Mouse (Mus musculus) kidney, embryonic 14.5 days (tissue): ENCODE results near the gene 5430419D17Rik. TPM values are rescaled to one million over a fixed set of nuclear protein-coding genes. Genes with fewer than 3 reads are reported as not detected.

Source experiments
- ATAC-seq: fragments of 200-750 bp; cut with Nextera tagmentation; 2 replicates; pipeline ENCODE4 v1.8.0; 2017; ENCODE audit warnings: moderate number of reproducible peaks, mild to moderate bottlenecking, moderate TSS enrichment, moderate library complexity; ENCODE audit not compliant: low FRiP score, low TSS enrichment
- H3K27ac ChIP-seq: fragments of 300-500 bp; sonication (generic); 2 replicates; pipeline ENCODE4 v1.5.1; 2014; ENCODE audit warnings: low read depth, mild to moderate bottlenecking, low read length, moderate library complexity, mixed read lengths
- H3K27me3 ChIP-seq: fragments of 300-500 bp; sonication (generic); 2 replicates; pipeline ENCODE4 v1.6.1; 2014; ENCODE audit warnings: mild to moderate bottlenecking, low read length; ENCODE audit not compliant: control insufficient read depth, insufficient read depth
- H3K36me3 ChIP-seq: fragments of 300-500 bp; sonication (generic); 2 replicates; pipeline ENCODE4 v1.6.1; 2014; ENCODE audit warnings: low read length, mixed read lengths; ENCODE audit not compliant: control insufficient read depth, insufficient read depth
- H3K4me1 ChIP-seq: fragments of 300-500 bp; sonication (generic); 2 replicates; pipeline ENCODE4 v1.6.1; 2014; ENCODE audit warnings: low read length, mixed read lengths; ENCODE audit not compliant: control insufficient read depth, insufficient read depth
- H3K4me2 ChIP-seq: fragments of 300-500 bp; sonication (generic); replicated peaks from 2 replicates; pipeline ENCODE4 v1.6.1; 2014; ENCODE audit warnings: low read depth, mild to moderate bottlenecking, low read length
- H3K4me3 ChIP-seq: fragments of 300-500 bp; sonication (generic); 2 replicates; pipeline ENCODE4 v1.5.1; 2014; ENCODE audit warnings: mild to moderate bottlenecking, low read length
- H3K9ac ChIP-seq: fragments of 300-500 bp; sonication (generic); 2 replicates; pipeline ENCODE4 v1.6.1; 2014; ENCODE audit warnings: low read depth, mild to moderate bottlenecking, low read length, moderate library complexity
- H3K9me3 ChIP-seq: fragments of 300-500 bp; sonication (generic); 2 replicates; pipeline ENCODE4 v1.6.1; 2016; ENCODE audit warnings: low read length; ENCODE audit not compliant: control insufficient read depth
- WGBS: fragments of 180-500 bp; shearing (Covaris S2); extraction: QIAGEN DNeasy Blood & Tissue Kit; methylation state at CpG from one replicate; pipeline ENCODE4 v1.1.7; 2014; 5-methylcytosine and 5-hydroxymethylcytosine counted together
- polyA plus RNA-seq: library from polyadenylated mRNA; unstranded; fragments of >200 nt; fragmentation: Nextera tagmentation; extraction: Ambion mirVana; gene quantifications from 2 replicates; pipeline ENCODE4 v1.2.1, GENCODE M21; 2014

5430419D17Rik gene
- polyA plus RNA-seq, 1 experiment from 2014 or later = not detected

DNA sequence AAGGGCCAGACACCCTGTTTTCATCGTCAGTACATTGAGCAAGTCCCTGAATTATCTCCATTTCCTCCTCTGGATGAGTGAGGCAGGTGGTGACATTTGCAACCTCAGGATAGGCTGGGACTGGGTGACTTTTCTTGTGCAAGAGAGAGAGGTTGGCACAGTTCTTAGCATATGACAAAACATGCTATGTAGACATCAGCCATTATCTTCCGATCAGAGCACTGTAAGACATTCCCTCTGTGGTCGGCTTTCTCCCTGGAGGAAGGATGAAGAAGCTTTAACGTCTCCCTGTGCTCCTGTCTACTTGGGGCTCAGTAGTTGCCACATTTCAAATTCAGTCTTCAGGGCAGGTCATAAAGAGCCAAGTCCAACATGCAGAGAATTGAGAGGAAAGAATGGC lies 90.0 kb downstream of the 5430419D17Rik start:
- H3K9ac ChIP-seq = no peak overlapping the region
- no peak overlapping the region for H3K4me3 ChIP-seq
- no peak overlapping the region for H3K27ac ChIP-seq
- H3K4me1 ChIP-seq = no peaks in the 10 kb centered on the region
- H3K9me3 ChIP-seq = no peaks in the 10 kb centered on the region
- no peaks in the 10 kb centered on the region for H3K36me3 ChIP-seq
- WGBS = 85% methylated on average over 4 of the region's 4 CpGs
- no peak overlapping the region for H3K4me2 ChIP-seq
- ATAC-seq = no peak
- no peaks in the 10 kb centered on the region for H3K27me3 ChIP-seq

DNA sequence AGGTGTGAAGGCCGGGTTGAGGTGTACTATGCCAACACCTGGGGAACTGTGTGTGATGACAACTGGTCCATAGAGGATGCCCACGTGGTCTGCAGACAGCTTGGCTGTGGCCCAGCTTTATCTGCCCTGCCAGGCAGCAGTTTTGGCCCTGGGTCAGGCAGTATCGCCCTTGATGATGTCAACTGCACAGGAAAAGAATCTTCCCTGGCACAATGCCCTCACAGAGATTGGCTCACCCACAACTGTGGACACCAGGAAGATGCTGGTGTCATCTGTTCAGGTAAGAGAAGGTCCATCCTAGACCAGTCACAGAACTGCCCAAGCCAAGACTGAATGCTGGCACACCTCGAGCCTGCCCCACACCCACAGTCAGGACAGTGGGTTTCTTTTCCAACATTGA lies 91.6 kb downstream of the 5430419D17Rik start:
- ATAC-seq = no peak
- 79% methylated on average over 4 of the region's 4 CpGs for WGBS
- Histone ChIP-seq H3K27me3 (no peaks in the 10 kb centered on the region), H3K9ac (no peak overlapping the region), H3K9me3 (no peaks in the 10 kb centered on the region), H3K36me3 (no peaks in the 10 kb centered on the region), H3K4me1 (no peaks in the 10 kb centered on the region), H3K4me2 (no peak overlapping the region), H3K4me3 (no peak overlapping the region), H3K27ac (no peak overlapping the region)

DNA sequence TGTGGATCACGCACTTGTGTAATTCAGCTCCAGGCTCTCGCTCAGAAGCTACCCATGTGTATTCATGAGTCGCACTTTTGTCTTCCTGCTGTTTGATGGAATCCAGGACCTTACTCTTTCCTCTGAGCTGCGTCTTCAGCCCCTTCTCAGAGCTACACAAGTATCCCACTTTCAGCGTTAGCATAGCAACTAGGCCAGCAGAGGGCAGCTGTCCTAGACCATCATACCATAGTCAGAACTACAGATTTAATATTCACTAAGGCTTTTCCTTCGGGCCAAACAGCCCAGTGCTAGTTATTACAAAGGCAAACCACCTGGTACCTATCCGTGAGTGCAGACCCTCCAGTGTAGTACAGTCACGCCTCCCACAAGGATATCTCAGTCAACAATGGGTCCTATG lies 122.9 kb downstream of the 5430419D17Rik start:
- Histone ChIP-seq H3K4me1 (no peaks in the 10 kb centered on the region), H3K36me3 (no peaks in the 10 kb centered on the region), H3K27me3 (no peaks in the 10 kb centered on the region), H3K4me2 (no peak overlapping the region), H3K4me3 (no peak overlapping the region), H3K9ac (no peak overlapping the region), H3K9me3 (no peaks in the 10 kb centered on the region), H3K27ac (no peak overlapping the region)
- no peak for ATAC-seq
- 82% methylated on average over 8 of the region's 8 CpGs for WGBS

DNA sequence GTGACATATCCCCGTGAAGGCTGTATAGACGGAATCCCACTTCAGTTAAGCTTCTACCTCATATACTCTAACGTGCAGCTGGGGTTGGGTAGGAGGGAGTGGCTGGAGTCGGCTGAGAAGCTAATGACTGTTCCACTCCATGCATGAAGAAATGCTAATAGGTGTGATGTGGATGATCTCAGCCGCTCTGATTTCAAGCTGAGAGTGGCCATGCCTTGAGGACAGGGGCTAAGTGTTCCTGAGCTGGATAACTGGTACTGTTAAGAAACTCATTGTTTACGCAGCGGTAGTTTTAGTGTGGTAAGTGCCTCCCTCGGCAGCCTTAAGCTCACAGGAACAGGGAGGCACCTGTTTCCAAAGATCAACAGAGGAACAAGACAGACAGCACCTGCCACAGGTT lies 129.1 kb downstream of the 5430419D17Rik start:
- no peak for ATAC-seq
- no peaks in the 10 kb centered on the region for H3K4me1 ChIP-seq
- H3K27me3 ChIP-seq = no peaks in the 10 kb centered on the region
- H3K4me2 ChIP-seq = no peak overlapping the region
- no peak overlapping the region for H3K4me3 ChIP-seq
- H3K9ac ChIP-seq = no peak overlapping the region
- no peaks in the 10 kb centered on the region for H3K36me3 ChIP-seq
- no peak overlapping the region for H3K27ac ChIP-seq
- WGBS = 75% methylated on average over 8 of the region's 8 CpGs
- no peaks in the 10 kb centered on the region for H3K9me3 ChIP-seq

DNA sequence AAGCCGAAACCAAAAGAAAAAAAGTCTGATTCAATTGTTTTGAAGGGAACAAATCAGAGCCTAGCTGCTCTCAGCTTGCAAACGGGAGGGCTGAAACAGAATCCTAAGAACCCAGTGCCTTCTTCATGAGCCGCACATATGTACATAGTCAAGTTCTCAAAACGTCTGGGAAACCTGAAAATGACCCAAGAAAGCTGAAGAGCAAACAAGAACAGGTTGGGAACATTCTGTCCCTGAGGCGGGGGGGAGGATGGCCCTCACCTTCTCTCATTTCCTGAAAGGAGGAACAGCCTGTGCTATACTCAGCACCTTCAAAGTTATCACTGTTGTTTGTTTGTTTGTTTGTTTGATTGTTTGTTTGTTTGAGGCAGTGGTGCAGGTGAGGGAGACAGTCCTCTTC lies 132.5 kb downstream of the 5430419D17Rik start:
- Histone ChIP-seq H3K4me3 (no peak overlapping the region), H3K36me3 (no peaks in the 10 kb centered on the region), H3K4me1 (no peaks in the 10 kb centered on the region), H3K27me3 (no peaks in the 10 kb centered on the region), H3K4me2 (no peak overlapping the region), H3K9me3 (no peaks in the 10 kb centered on the region), H3K27ac (no peak overlapping the region), H3K9ac (no peak overlapping the region)
- whole genome bisulfite sequencing = 81% methylated on average over 5 of the region's 5 CpGs
- no peak for ATAC-seq

DNA sequence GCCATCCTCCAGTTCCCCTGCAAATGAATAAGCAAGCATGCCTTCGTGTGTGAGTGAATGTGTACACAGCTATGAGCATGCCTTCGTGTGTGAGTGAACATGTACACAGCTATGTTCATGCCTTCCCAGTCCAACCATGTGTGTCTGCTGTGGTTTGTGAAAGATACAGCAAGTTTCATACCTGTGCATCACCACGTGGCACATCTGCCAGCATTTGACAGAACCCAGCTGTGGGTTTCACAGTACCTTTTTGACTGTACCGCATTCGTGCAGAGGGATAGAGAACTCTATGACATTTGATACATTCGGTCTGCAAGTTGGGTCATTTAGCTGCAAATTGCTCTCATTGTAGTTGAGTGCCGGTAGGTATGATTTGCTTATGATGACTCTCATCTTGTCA lies 140.3 kb downstream of the 5430419D17Rik start:
- H3K36me3 ChIP-seq = no peaks in the 10 kb centered on the region
- no peaks in the 10 kb centered on the region for H3K9me3 ChIP-seq
- H3K4me1 ChIP-seq = no peaks in the 10 kb centered on the region
- H3K27me3 ChIP-seq = no peaks in the 10 kb centered on the region
- no peak overlapping the region for H3K27ac ChIP-seq
- ATAC-seq = no peak
- no peak overlapping the region for H3K4me3 ChIP-seq
- H3K4me2 ChIP-seq = no peak overlapping the region
- 77% methylated on average over 7 of the region's 7 CpGs for WGBS
- no peak overlapping the region for H3K9ac ChIP-seq

DNA sequence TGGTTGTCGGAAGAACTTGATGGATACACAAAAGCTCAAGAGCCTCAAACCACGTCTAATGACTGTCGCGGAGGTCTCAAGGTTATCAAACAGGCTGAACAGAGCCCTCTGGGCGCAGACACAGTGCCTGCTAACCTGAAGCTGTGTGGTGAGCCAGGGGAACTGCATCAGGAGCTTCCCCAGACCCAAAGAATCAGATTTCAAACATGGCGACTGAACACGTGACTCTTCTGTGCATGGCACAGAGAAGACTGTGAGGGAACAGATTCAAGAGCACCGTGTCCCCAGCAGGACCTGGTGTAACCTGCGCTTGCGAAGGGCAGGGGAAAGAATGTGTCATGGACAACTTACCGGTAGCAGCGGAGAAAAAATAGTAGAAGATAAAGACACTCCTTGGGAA lies 143.4 kb downstream of the 5430419D17Rik start:
- WGBS = 74% methylated on average over 12 of the region's 12 CpGs
- Histone ChIP-seq H3K27ac (no peak overlapping the region), H3K4me2 (no peak overlapping the region), H3K36me3 (no peaks in the 10 kb centered on the region), H3K9ac (no peak overlapping the region), H3K4me1 (no peaks in the 10 kb centered on the region), H3K9me3 (no peaks in the 10 kb centered on the region), H3K4me3 (no peak overlapping the region), H3K27me3 (no peaks in the 10 kb centered on the region)
- ATAC-seq = no peak

DNA sequence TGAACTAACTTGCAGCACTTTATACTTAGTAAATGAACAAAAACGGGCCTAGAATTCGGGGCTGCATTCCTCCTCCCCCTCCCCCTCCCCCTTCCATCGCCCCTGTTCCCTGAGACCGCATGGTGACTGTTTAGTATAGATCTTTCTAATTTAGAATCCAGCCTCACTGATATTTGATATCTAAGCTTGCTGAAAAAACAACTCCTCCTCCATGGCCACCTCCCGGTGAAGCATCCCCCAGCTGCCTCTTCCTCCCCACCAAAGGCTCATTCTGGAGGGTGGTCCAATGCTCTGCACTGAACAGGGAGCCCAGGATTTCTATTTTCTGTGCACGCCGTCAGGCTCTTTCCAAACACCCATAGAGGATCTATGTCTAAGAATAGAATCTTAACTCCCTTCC lies 144.1 kb downstream of the 5430419D17Rik start:
- Histone ChIP-seq H3K4me1 (no peaks in the 10 kb centered on the region), H3K4me3 (no peak overlapping the region), H3K9me3 (no peaks in the 10 kb centered on the region), H3K4me2 (no peak overlapping the region), H3K9ac (no peak overlapping the region), H3K27me3 (no peaks in the 10 kb centered on the region), H3K27ac (no peak overlapping the region), H3K36me3 (no peaks in the 10 kb centered on the region)
- ATAC-seq = peak; percentile 57
- WGBS = 46% methylated on average over 7 of the region's 7 CpGs

DNA sequence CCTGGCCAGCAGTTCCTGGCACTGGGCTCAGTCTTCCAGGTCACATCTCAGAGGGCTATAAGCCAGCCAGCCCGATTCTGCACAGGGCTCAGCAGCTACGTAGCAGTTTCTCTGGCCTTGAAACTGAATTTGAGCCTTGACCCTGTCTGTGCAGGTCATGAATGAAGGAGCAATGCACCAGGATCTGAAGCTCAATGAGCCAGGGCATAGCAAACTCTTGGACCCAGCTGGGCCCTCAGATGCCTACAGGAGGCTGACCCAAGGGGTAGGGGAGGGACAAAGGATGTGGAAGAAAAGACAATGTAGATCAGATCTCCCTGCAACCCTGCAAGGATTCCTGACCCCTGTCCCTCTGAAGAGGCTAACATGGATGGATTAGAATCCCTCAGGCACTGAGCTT lies 148.0 kb downstream of the 5430419D17Rik start, which contains the start of gene Cuzd1:
Gene Cuzd1, minus strand, starts transcription at position 101 of the 400 bp plus-strand sequence.
- H3K9ac ChIP-seq = no peak within 1 kb of the TSS
- H3K27me3 ChIP-seq = no peaks in the 10 kb centered on the region
- H3K4me1 ChIP-seq = no peaks in the 10 kb centered on the region
- ATAC-seq = no peak
- H3K4me3 ChIP-seq = no peak within 1 kb of the TSS
- no peak within 1 kb of the TSS for H3K27ac ChIP-seq
- H3K4me2 ChIP-seq = no peak within 1 kb of the TSS
- WGBS = 59% methylated on average over 2 of the region's 2 CpGs
- H3K36me3 ChIP-seq = no peaks in the 10 kb centered on the region
- H3K9me3 ChIP-seq = no peaks in the 10 kb centered on the region

DNA sequence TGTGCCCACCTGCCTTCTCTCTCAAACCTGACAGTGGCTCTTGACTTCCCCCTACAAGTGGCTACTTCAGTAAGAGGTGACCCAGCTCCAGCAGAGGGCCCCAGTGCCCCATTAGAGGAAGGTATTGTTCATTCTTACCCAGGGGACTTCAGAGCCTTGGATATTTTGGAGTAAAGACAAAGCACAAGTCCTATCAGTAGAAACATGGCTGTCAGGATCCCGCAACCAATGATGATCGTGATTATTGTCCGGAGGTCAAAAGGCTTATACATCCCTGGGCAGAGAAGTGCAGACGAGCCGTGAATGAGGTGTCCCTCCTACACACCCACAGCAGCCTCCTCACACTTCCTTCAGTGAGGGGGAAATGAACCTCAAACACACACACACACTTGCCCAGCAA lies 152.9 kb downstream of the 5430419D17Rik start:
- H3K4me3 ChIP-seq = no peak overlapping the region
- no peak overlapping the region for H3K27ac ChIP-seq
- no peak overlapping the region for H3K4me2 ChIP-seq
- no peak overlapping the region for H3K9ac ChIP-seq
- H3K27me3 ChIP-seq = no peaks in the 10 kb centered on the region
- no peak for ATAC-seq
- no peaks in the 10 kb centered on the region for H3K9me3 ChIP-seq
- WGBS = 69% methylated on average over 5 of the region's 5 CpGs
- no peaks in the 10 kb centered on the region for H3K36me3 ChIP-seq
- no peaks in the 10 kb centered on the region for H3K4me1 ChIP-seq
